Mouse (Mus musculus): ENCODE results near the gene Dynlt1c.
"Not testable (repeated sequence)": the region's sequence is repeated elsewhere in the genome, so short reads cannot be mapped to it uniquely, and the experiment has no call there.

- not testable (repeated sequence) for TF ChIP-seq CTCF (IDR thresholded peaks at IDR 0.05; ENCODE audit: low read depth); EP300 (optimal IDR thresholded peaks at IDR 0.05)
Observed at GRCm38 (mm10) chr17:6553798-6554197, 47.7 kb upstream of the Dynlt1c start.

All from stomach, postnatal 0 days (tissue).